Mouse (Mus musculus): ENCODE measurements around the gene Defb3.
"Not testable (repeated sequence)": the region's sequence is repeated elsewhere in the genome, so short reads cannot be mapped to it uniquely, and the experiment has no call there.

The Defb3 gene
- long read RNA-seq, experiment 1 = 0 reads
- long read RNA-seq, experiment 2 = 0 reads

DNA sequence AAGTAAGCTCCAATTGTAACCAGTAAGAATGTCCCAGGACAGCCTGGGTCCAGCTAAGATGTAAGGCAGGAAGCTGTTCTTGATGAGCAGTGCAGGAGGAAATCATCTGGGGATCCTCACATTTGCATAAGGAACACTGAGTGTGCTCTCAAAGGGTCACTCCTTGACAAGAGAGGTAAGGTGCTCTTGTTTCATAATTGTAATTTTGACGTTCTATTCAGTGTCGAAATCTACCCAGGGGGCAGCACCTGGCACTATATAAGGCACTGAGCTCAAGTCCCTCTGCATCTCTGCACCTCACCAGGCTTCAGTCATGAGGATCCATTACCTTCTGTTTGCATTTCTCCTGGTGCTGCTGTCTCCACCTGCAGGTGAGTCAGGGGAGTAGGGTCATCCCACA is at the start of gene Defb3:
Gene Defb3, plus strand, starts transcription at position 301 of the 400 bp plus-strand sequence.
- intact Hi-C loops (cut with DNase I) = not testable (repeated sequence)

DNA sequence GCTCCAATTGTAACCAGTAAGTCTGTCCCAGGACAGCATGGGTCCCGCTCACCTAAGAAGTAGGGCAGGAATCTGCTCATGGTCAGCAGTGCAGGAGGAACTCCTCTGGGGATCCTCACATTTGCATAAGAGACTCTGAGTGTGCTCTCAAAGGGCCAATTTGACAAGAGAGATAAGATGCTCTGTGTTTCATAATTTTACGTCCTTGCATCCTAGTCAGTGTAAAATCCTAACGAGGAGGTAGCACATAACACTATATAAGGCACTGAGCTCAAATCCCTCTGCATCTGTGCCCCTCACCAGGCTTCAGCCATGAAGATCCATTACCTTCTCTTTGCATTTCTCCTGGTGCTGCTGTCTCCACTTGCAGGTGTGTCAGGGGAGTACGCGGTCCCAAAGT is 45.9 kb upstream of the Defb3 start, which contains the start of gene Defb5:
Gene Defb5, plus strand, starts transcription at position 301 of the 400 bp plus-strand sequence.
- intact Hi-C loops (cut with DNase I) = loop anchor here (5.0 kb wide), 2 partner anchors 55 to 275 kb away; no protein-coding TSS in a partner anchor

DNA sequence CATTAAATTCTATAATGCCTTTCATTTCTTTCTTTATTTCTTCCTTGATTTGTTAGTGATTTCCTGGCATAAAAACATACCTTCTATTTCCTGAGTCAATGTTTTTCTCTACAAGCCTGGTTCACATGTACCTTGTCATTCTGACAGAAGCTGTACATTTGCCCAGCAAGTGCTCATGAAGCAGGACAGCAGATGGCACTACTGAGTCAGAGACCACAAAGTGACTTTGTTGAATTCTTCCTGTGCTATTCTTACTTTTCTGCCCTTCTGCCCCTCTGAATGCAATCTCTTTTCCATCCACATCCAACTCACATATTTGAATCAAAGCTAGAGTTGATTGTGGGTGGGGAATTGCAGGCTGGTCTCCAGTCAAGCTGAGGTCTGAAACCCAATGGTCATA is 35.0 kb upstream of the Defb3 start:
- intact Hi-C loops (cut with DNase I) = no loop called here

DNA sequence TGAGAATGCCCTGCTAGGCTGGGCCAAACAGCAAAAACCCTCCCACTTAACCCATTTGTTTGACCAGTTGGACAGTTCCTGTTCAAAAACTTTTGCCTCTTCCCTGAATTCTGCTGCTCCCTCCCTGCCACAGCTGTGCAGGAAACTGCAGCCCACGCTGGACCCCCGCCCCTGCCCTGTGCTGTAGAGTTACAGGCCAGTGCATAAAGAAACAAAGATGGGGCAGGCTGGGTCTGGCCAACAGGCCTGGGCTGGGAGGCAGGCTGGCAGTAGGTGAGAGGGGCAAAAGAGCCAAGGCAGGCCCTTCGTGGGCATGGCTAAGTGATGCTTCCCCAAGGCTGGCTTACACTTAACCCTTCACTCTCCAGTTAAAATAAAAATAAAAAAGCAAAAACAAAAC is 33.5 kb upstream of the Defb3 start:
- intact Hi-C loops (cut with DNase I) = no loop called here

DNA sequence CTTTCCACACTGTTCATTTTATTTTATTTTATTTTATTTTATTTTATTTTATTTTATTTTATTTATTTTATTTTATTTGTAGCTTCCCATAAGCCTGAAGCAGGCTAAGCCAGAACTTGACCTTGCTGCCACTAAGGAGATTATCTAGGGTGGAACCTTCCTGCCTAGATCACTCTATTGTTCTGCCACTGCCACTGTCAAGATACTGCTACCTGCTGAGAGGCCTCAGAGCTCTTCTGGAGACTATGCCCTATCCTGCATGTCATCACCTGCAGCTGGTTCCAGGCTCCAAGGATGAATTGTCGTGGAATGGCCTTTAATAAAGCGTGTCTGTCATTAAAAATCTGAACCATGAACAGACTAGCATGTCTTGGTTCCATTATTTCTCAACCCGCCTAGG is 5.2 kb downstream of the Defb3 start:
- intact Hi-C loops (cut with DNase I) = not testable (repeated sequence)

DNA sequence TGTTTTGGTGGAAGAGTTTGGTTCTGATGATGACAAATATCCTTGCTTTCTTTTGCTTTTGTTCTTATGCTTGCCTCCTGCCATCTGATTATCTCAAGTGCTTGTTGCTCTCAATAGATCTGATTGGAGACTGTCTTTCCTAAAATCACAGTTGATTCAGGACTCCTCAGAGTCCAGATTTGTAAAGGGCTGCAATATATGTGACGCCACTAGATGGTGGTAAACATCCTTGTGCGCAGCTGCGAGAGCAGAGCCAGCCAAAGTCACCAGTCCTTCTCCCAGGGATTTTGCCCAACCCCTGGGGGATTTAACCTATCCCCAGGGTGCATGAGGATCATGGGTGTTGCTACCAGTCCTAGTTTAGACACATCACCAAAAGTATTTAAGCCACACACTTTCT is 38.7 kb downstream of the Defb3 start:
- intact Hi-C loops (cut with DNase I) = no loop called here

Measured in adrenal gland (tissue).